Mouse (Mus musculus) R1 (cell line): ENCODE results near the gene Camta1.
A peak's percentile ranks its signal among the peaks of the same experiment; 100 is the strongest.

Experiments
- DNase-seq: peaks from one replicate; pipeline ENCODE4 v3.0.0-alpha.2; 2018; ENCODE audit warnings: low read depth, low spot score

Gene Camta1

GRCm38 (mm10) chr4:151282103-151282502 is 579.6 kb downstream of the Camta1 start:
- no peak for DNase-seq

DNA sequence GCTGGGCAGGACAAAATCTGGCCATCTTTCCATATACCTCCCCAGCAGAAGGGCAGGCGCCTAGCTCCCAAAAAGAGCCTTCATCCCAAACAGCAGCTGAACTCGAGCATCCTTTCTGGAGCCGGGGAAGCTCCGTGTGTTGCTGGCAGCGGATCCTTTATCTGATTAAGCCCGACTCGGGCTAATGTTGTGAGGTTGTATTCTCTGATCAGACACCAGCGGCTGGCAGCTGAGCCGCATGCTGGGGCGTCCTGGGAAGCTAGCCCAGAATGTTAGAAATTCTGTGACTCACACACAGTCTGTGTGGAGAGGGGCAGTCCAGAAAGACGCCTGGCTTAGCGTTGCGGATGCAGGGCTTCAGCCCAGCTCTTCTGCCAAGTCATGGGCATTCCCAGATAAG is 586.4 kb downstream of the Camta1 start:
- no peak for DNase-seq

DNA sequence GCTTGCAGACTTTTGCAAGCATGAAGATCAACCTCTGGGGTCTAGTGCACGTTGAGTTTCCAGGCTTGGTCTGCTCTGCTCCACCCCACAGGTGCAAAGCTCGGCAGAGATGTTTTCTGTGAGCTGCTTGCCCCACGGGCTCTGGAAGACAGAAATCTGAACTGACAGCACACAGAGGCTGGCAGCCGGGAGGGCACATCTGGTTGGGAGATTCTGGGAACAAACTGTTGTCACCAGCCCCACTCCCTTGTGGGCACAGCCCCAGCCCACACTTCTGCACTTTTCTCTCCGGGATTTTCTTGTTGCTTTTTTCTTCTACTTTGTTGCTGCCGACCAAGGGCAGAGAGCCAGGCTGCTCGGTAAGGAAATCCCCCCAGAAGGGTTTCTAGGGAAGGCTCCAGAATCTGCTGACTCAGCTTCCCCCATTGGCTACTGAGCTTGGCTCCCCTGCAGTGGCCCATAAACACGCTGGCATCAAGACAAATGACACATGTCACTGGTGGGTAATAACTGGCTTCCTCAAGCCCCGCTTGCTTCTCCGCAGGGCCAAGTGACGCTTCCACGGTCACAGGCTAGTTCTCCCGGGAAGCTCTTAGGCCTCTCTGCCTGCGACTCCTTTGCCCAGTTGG is 597.8 kb downstream of the Camta1 start:
- DNase-seq: no peak

- DNase-seq: no peak
Observed at GRCm38 (mm10) chr4:151263052-151263451, 598.6 kb downstream of the Camta1 start.

GRCm38 (mm10) chr4:151256622-151257021 is 605.1 kb downstream of the Camta1 start:
- no peak for DNase-seq

GRCm38 (mm10) chr4:151250824-151251223 is 610.9 kb downstream of the Camta1 start:
- no peak for DNase-seq

- peak; percentile 33 for DNase-seq
Observed at GRCm38 (mm10) chr4:151245068-151245797, 616.4 kb downstream of the Camta1 start.

DNA sequence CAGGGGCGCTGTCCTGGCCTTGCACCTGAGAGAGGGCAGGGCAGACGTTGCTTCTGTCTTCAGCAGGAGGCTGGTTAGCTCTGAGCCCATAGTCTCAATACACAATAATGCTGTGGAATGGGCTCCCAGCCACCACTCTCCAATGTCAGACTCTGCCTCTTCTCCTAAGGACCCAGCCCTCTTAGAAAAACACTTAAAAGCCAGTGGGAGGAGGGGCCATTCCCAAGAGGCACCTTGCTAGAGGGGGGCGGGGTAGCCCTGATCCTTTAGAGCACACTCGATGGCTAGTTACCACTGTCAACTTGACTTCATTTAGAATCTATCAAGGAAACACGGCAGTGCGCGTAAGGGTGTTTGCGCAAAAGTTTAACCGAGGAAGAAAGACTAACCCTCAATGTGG is 618.2 kb downstream of the Camta1 start:
- peak; percentile 46 for DNase-seq

DNA sequence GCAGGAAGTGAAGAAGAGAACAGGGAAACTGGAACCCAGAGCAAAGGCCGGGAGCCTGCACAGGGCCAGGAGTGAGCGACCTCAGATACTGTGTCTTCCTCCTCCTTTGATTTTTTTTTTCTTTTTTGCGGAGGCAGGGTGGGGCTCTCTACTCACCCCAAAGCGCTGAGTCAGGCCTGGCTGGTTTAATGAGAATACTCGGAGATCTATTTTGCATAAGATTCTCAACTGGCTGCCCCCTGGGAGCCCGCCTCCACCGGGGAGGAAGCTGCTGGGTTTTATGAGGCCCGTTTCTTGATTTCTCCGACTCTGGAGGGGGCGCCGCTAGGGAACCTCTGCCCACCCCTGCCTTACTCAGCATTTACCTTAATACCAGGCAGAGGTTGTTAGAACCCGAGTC is 618.9 kb downstream of the Camta1 start:
- DNase-seq: peak; percentile 61

DNA sequence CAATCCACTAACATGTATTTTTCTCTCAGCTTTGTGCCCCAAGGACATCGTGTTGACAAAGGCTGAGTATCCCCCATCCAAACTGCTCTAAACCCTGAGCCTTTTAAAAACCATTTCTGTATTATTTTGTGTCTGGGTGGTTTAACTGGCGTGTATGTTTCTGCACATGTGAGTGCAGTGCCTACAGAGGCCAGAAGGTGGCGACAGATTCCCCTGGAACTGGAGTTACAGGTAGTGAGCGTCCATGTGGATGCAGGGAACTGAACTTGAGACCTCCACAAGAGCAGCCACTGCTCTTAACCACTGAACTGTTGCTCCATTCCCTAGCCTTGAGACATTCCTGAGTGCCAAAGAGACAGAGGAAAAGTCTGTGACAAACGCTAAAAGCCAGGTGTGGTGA is 621.2 kb downstream of the Camta1 start:
- peak; percentile 78 for DNase-seq

DNA sequence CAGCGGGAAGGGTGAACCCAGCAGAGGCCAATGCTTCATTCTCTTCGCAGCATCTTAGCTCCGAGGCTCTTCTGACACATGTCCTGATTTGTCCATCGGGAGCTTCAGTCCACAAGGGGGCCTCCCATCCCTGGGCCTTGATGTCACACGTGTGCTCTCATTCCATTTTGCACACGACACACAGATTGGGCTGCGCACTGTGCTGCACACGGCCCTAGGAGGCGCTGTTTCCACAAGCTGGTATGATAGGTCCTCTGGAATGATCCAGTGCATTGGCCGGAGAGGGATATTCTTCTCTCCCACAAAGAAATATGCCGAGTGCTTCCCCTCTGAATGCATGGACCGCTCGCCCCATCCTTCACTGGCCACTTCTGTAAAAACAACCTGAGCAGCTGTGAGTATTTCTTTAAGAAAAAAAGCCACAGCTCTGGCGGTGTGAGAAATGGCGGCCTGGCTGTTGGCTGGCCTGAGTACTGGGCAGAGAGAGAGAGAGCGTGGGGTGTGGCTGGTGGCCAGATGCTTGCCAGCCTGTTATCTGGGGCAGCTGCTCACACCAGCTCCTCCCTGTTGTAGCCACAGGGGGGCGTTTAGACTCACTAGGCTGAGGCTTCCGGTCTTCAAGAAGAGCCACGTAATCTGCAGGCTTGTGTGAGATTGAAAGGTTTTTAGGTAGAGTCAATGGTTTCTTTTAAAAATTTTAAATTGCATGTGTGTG is 622.5 kb downstream of the Camta1 start:
- DNase-seq: peak; percentile 81

- no peak for DNase-seq
Observed at GRCm38 (mm10) chr4:151237501-151237900, 624.2 kb downstream of the Camta1 start.

- DNase-seq: no peak
Observed at GRCm38 (mm10) chr4:151234981-151235380, 626.7 kb downstream of the Camta1 start.

GRCm38 (mm10) chr4:151232028-151232427 is 629.6 kb downstream of the Camta1 start:
- DNase-seq: peak; percentile 61

- DNase-seq: peak; percentile 29
Observed at GRCm38 (mm10) chr4:151229073-151229472, 632.6 kb downstream of the Camta1 start.

DNA sequence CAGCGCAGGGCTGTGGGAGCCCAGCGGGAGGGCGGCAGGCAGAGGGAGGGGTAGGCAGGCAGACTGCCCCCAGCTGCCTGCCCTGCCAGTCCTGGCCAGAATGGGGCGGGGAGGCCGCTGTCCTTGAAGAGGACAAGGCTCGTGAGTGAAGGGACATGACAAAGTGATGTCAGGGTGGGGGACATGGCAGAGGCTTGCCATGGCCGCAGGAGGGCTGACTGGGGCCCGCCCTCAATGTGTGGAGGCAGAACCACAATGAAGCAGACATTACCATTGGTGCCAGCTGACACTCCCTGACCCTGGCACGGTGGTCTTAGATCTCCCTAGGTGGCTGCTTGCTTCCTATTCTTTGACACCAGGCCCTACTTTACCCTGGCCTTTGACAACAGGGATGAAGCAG is 635.2 kb downstream of the Camta1 start:
- no peak for DNase-seq

DNA sequence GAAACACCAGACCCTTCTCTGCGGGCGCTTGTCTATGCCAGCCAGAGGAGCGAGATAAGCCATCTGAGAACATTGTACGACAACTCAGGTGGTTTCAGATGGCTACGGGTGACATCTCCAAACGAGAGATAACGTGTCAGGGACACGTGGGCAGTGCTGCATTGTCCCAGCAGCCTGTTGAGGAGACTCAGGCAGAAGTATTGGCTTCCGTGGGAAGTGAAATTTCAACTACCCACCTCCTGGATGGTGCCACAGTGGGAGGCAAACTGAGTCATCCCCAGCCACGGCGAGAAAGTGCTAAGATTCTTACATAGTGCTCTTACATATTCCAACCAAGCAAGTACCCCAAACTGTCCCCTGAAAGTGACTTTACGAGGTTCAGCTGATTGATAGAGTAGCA is 637.7 kb downstream of the Camta1 start:
- no peak for DNase-seq

DNA sequence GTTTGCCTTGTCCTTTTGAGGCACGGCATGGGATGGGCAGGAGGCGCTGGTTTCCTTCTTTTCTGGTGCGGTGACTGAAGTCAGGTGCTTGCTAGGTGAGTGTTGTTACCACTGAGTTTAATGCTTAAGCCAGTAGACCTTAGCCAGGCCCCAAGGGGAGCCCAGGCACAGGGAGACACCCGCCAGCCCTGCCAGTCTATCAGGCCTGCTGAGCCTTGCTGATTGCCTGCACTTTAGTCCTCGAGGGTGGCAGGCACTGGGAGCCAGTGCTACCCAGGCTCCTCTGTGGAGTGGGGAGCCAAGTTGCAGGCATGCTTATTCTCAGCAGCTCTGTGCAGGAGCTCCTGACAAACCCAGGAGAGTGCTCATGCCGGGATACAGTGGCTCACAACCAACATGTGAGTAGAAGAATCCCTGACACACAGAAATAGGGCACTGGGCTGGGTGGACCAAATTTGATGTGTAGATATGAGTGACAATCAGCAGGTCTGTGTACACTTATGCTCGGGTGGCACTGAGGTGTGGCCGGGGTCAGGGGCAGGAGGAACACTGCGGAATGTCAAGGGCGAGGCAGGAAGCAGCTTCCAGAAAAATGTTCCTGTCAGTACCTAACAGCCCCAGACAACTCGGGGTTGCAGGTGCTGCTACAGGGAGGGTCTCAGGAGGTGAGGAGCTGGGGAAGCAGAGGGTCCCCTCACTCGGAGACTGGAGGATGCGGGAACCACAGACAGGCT is 638.2 kb downstream of the Camta1 start:
- no peak for DNase-seq

DNA sequence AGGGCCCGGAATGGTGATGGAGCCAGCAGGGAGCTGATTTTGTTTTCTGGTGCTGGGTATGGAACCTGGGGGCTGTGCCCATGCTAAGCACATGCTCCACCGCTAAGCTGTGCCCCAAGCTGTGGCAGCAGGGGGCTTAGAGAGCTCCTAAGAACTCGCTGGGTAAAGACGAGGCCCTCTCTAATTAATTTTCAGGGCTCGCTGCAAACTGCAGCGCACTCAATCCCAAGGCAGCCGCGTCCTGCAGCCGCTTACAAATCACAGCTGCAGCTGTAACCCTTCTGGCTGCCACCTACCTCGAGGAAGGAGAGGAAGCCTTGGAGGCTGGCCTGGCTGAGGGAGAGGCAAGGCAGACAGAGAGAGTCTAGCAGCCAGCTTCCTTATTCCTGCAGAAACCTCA is 639.0 kb downstream of the Camta1 start:
- DNase-seq: no peak

DNA sequence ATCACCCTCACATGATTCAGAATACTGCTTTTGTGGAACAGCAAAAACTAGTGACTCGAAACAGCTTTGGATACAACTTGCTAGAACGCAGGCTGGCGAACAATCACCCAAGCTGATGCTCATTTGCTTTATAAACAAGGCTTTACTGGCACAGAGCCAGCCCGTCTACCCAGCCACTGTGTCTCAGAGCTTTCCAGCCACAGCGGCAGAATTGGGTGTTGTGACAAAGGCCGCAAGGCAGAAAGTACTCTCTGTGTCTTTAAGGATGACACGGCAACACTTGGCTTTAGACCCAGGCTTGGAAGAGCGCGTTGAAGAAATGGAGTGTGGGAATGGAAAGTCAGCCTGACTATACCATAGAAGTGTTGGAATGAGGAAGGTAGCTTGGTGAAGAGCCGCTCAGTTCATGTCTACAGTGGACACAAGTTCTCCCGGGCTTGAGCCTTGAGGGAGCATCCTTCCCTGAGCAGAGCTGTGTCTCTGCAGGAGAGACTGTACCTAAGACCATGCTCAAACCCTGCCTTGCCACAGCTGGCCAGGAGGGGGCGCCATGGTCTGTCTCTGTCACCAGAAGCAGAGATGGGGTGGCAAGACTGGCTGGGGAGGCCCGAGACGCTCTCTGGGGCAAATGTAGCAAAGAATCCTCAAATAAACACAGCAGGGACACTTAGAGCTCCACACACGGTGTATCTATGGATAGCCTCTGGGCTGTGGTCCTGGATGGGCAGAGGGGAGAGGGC is 645.0 kb downstream of the Camta1 start:
- peak; percentile 52 for DNase-seq

DNA sequence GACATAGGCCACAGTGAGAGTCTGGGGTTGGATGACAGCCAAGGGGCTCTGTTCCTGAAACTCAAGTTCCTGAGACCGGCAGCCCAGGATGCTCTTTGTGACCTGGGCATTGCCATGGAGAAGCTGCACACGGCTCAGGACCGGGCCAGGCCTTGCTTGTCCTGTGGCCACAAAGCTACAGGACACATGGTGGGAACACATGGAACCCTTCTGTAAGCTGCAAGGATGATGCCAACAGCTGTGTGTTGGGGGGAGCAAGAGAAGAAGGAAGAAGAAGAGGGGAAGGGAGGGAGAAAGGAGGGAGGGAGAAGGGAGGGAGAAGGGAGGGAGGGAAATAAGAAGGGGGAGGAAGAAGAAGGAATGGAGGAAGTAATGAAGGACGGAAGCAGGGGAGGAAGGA is 645.8 kb downstream of the Camta1 start:
- no peak for DNase-seq
